Mouse (Mus musculus): ENCODE measurements around the gene Adgrb2.

The Adgrb2 gene

GRCm38 (mm10) chr4:130033496-130033895 is 48.8 kb downstream of the Adgrb2 start:
- no peak for DNase-seq

GRCm38 (mm10) chr4:130036112-130036511 is 51.4 kb downstream of the Adgrb2 start:
- DNase-seq, result peak; percentile 66

GRCm38 (mm10) chr4:130036573-130037401 is 52.1 kb downstream of the Adgrb2 start:
- peak; percentile 59 for DNase-seq

DNA sequence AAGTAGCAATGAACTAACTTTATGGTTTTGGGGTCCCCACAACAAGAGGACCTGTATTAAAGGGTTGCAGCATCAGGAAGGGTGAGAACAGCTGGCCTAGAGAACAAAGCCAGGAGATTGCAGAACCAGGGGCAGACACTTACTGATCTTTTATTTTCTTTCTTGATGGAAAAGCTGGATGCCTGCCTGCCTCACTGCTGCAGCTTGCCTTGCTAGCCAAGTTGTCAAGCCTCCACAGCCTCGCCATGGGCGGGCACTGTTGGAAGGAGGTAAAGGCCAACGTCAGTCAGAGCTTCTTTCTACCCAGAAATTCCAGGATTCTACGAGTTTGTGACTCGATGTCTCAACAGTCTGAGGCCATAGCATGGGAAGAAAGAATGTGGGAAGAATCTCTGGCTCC is 54.7 kb downstream of the Adgrb2 start:
- no peak for DNase-seq

GRCm38 (mm10) chr4:130041076-130041475 is 56.4 kb downstream of the Adgrb2 start:
- DNase-seq, result no peak

- DNase-seq, result no peak
Observed at GRCm38 (mm10) chr4:130044211-130044610, 59.5 kb downstream of the Adgrb2 start.

DNA sequence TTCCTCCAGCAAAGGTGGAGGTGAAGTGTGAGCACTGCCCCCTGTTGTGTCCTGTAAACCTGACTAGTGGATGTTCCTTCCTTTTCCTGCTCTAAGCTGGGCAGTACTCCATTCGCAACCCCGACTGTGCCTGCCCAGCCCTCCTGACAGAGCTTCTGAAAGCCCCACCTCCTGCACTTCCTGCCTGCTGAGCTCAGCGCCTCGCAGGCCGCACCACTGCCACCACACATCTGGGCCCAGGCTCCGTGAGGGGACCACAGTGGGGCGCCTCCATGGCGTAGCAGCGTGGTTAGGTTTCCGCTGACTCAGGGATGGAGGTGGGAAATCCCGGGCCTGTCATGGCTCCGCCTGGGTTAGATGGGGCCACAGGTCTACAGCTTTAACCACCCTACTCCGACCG is 60.9 kb downstream of the Adgrb2 start:
- peak; percentile 63 for DNase-seq

GRCm38 (mm10) chr4:130047331-130048202 is 62.9 kb downstream of the Adgrb2 start, which contains the start of gene Col16a1:
Col16a1 (plus strand) TSS chr4:130047840.
- DNase-seq, result peak; percentile 90

DNA sequence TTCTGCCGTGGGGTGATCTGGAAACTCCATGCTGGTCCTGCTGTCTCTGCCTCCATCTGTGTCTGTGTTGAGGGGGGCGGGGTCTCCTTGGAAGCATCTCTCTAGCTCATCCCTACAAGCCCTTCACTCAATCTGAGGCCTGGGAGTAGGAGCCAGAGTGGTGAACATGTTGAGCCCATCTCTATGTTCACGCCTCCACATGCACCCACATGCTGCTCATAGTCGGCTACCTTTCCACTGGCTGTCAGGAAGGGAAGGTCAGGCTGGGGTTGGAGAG is 63.5 kb downstream of the Adgrb2 start:
- DNase-seq, result no peak

DNA sequence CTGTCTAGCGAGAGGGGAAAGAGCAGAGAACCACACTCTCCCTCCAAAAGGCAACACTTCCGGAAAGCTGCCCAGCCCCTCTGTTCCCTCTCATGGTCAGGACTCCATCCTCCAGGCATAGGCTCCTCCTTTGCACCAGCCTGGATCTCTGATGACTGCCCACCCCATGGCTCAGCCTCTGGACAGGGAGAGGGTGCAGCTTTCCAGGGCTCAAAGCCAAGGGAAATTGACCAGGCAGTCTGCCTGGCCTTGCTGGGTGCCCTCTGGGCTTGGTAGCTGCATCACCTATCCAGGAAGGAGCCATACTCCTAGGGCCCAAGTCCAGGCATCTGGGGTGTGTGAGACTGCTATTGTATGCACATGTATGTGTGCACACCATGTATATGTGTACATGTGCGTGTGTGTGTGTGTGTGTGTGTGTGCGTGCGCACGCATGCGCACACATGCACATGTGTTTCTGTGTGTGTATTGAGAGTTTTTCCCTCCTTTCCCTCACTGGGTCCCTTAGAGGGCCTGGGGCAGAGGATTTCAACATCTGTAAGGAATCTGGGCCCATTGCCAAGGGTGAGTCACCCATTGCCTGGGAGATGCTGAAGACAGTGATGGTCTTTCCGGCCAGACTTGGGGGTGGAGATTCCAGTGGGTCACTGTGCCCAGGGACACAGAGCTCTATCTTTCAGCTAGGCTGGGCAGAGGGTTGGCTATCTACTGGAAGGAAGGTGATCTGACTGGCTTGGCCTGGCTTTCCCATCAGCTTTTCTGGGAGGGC is 65.6 kb downstream of the Adgrb2 start:
- no peak for DNase-seq

GRCm38 (mm10) chr4:130052283-130052682 is 67.6 kb downstream of the Adgrb2 start:
- DNase-seq, result no peak

- DNase-seq, result no peak
Observed at GRCm38 (mm10) chr4:130053111-130053510, 68.4 kb downstream of the Adgrb2 start.

DNA sequence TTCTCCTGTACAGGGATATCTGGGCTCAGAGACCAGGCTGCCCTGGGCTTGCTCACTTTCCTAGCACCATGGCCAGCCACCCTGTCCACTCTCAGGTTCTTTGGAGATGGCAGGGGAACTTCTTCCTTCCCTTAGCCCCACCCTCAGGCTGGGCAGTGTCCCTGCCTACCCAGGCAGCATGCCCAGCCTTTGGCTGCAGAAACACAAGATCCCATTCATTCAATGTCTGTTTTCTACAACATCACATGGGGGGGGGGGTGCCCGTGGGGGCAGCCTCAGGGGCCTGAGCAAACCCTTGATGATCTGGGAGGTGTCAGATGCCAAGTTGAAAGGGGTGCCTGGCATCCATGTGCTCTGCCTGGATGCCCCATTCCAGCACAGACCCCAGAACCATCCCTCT is 70.1 kb downstream of the Adgrb2 start:
- DNase-seq, result no peak

DNA sequence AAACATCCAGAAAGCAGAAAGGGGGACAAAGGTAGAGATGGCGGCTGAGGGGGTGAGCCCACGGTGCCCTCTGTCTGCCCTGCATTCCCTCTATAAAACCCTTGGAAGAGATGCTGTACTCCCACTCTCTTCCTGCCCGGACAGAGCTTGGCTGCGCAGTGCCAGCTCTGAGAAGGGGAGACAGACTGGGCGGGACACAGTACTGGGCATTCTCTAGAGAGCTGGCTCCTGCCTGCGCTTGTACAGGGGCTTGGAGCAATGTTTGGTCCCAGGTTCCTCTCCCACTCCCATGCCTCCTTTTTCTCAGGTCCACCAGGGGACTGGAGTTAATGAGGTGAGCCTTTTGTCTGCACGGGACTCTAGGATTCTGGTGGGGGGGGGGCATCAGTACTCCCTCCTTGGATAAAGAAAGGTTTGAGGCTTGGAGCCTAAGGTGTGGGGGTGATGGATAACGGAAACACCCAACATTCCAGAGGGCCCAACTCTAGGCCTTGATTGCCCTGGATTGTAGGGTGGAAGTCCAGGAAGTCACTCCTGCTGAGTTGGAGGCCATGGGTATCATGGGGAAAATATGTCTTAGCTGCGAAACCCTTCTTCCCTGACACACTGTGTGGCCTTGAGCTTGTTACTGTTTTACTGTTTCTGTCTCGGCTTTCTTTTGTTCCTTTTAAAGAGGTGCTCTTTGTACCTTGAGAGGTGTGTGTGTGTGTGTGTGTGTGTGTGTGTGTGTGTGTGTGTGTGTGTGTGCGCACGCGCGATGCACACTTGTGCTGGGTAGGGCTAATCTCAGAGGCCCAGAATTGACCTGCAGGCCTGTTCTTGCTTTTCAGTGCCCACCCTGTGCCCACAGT is 70.7 kb downstream of the Adgrb2 start:
- DNase-seq, result no peak

GRCm38 (mm10) chr4:130056011-130056322 is 71.3 kb downstream of the Adgrb2 start:
- DNase-seq, result no peak

GRCm38 (mm10) chr4:130056471-130056870 is 71.8 kb downstream of the Adgrb2 start:
- no peak for DNase-seq

DNA sequence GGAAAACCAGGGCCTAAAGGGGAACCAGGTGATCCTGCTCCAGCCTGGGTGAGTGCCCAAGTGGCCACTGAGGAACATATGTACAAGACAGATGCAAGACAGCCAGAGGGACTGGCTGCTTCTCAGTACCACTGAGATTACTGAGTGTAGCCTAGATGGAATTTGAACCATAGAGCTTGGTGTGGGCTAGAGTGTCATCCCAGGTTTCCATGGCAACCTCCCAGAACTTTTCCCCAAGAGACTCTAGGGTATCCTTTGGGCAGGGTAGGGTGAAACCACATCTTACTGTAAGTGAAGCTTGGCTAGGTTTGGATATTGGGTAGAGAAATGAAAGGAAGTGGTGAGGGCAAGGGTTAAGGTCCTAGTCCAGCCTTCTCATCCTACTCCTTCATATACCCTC is 76.3 kb downstream of the Adgrb2 start:
- no peak for DNase-seq

DNA sequence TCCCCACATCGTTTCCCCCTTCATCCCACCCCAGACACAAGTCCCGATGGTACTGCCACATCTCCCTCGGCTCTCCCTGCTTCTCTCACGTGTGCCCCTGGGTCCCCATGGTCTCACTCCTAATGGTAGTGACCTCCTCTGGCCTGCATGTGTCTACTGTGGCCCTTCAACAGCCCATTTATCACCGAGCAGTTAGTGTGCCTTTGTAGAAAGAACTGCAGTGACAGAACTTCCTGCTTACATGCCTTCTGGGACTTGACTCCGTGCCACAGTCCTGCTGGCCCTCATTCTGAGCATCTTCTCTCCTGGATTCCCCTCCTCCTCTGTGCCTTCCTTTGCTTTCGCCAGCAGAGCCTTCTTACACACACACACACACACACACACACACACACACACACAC is 78.5 kb downstream of the Adgrb2 start:
- DNase-seq, result no peak

- DNase-seq, result peak; percentile 29
Observed at GRCm38 (mm10) chr4:130066816-130067215, 82.1 kb downstream of the Adgrb2 start.

DNA sequence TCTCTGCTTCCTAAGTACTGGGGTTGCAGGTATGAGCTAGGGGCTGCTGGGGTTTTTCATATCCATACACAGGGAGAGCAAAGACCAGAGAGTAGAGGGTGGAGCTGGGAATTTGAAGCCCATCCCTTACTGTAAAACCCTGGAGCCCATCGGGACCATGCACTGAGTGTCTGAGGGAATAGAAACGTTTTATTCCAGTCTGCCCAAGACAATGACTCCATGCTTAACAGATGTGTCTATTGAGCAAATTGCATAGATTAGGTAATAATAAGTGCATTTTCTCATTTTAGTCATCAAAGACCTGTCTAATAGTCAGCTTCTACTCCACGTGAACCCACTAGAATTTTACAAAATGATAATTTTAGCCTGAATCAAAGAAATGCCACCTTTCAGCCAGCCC is 85.9 kb downstream of the Adgrb2 start:
- DNase-seq, result no peak

DNA sequence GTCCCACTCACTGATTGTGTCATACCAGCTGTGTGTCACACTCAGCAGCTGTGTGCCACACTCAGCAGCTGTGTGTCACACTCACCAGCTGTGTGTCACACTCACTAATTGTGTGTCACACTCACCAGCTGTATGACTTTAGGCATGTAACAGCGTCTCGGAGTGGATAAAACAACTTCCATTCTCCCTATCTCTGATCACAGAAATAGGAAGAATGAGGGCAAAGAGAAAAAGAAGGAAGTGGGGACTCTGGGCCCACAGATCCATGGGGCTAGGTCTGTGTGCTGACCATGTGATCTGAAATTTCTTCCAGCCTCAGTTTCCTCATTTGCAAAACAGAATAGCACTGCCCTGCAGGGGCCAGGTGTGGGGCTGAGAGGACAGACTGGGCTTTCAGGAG is 87.1 kb downstream of the Adgrb2 start:
- DNase-seq, result no peak
